Mouse (Mus musculus) spleen, adult 2 months (tissue): ENCODE data around the gene Slc22a1.

Source experiments
- CTCF ChIP-seq: fragments of 200-500 bp; IDR thresholded peaks from 2 replicates; pipeline ENCODE4 v1.5.1; 2011; ENCODE audit warnings: mild to moderate bottlenecking, inconsistent platforms; ENCODE audit not compliant: insufficient read depth, insufficient read length, insufficient replicate concordance; ENCODE audit errors: extremely low read depth
- POLR2A ChIP-seq: fragments of 200-500 bp; IDR thresholded peaks from 2 replicates; pipeline ENCODE4 v1.6.1; 2011; ENCODE audit warnings: low read depth, low read length, inconsistent platforms

DNA sequence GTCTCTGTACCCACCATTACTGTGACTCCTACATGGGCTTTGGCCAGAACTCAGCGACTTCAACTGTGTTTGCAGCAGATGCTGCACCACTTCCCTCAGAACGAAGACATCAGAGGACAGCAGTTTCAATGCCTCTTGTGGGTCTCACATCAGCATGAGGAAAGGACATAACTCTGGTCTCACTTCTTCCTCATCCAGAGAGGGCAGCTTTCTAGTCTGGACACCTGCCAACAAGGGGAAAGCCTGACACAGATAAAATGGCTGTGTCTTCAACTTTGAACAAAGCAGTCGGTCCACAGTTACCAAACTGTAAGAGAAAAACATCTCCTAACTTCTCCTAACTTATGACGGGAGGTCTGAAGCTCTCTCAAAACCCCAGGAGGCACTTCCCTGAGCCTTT lies 34.5 kb downstream of the Slc22a1 start:
- TF ChIP-seq CTCF, result no peak
- TF ChIP-seq POLR2A, result no peak
